Mouse (Mus musculus): ENCODE measurements at regions not wholly inside any gene's neighbourhood (a gene's known extent, or its start where the extent isn't known, plus 50 kb on each side); places are given as distances from the start of the nearest gene placed in this dataset.

DNA sequence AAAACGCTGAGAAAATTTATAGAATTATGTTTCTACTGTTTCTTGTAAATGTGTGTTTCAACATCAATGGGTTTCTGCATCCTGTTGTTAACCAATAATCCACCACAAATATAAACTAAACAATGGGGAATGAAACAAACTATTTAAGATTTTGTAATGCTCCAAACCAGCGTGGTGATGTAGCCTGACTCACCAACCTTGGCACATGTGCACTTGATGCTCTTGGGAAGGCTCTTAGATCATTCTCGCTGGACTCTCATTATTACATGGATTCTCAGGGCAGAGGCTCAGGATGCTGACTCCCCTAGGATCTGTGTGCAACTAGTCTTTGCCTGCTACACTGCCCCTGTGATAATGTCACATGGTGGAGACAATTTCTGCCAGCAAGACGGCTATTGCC lies 158.7 kb upstream of the Krr1 start:
- TF ChIP-seq CTCF (IDR thresholded peaks at IDR 0.05; ENCODE audit: control insufficient read depth, insufficient read depth, insufficient read length) (no peak), MYOG (IDR thresholded peaks at IDR 0.05; ENCODE audit: control insufficient read depth, extremely low read depth, insufficient read length) (no peak)

Measured in C2C12 (cell line).